Mouse (Mus musculus) heart, embryonic 13.5 days (tissue): ENCODE results near the gene Pex14. TPM values are rescaled to one million over a fixed set of nuclear protein-coding genes. Genes with fewer than 3 reads are reported as not detected.

Experiments
- ATAC-seq: fragments of 200-750 bp; cut with Nextera tagmentation; 2 replicates; pipeline ENCODE4 v1.8.0; 2017; ENCODE audit warnings: moderate TSS enrichment; ENCODE audit not compliant: insufficient number of reproducible peaks, low FRiP score, low TSS enrichment; ENCODE audit errors: extremely low read depth
- H3K27ac ChIP-seq: fragments of 300-500 bp; sonication (generic); replicated peaks from 2 replicates; pipeline ENCODE4 v1.5.1; 2015; ENCODE audit warnings: moderate library complexity, mild to moderate bottlenecking, inconsistent platforms
- H3K27me3 ChIP-seq: fragments of 300-500 bp; sonication (generic); replicated peaks from 2 replicates; pipeline ENCODE4 v1.6.1; 2015; ENCODE audit warnings: mild to moderate bottlenecking, inconsistent platforms
- H3K36me3 ChIP-seq: fragments of 300-500 bp; sonication (generic); 2 replicates; pipeline ENCODE4 v1.6.1; 2015; ENCODE audit warnings: mild to moderate bottlenecking, inconsistent platforms
- H3K4me1 ChIP-seq: fragments of 300-500 bp; sonication (generic); 2 replicates; pipeline ENCODE4 v1.6.1; 2015; ENCODE audit warnings: inconsistent platforms
- H3K4me2 ChIP-seq: fragments of 300-500 bp; sonication (generic); 2 replicates; pipeline ENCODE4 v1.6.1; 2015; ENCODE audit warnings: inconsistent platforms, mild to moderate bottlenecking, moderate library complexity
- H3K4me3 ChIP-seq: fragments of 300-500 bp; sonication (generic); 2 replicates; pipeline ENCODE4 v1.5.1; 2015; ENCODE audit warnings: moderate library complexity, mild to moderate bottlenecking, inconsistent platforms
- H3K9ac ChIP-seq: fragments of 300-500 bp; sonication (generic); 2 replicates; pipeline ENCODE4 v1.6.1; 2015; ENCODE audit warnings: inconsistent platforms, mild to moderate bottlenecking, moderate library complexity
- H3K9me3 ChIP-seq: fragments of 300-500 bp; sonication (generic); 2 replicates; pipeline ENCODE4 v1.6.1; 2016; ENCODE audit warnings: inconsistent platforms
- WGBS: fragments of 180-500 bp; shearing (Covaris S2); methylation state at CpG from one replicate; pipeline ENCODE4 v1.1.7; 2015; ENCODE audit warnings: mixed read lengths; 5-methylcytosine and 5-hydroxymethylcytosine counted together
- polyA plus RNA-seq: library from polyadenylated mRNA; unstranded; fragments of >200 nt; fragmentation: Nextera tagmentation; extraction: Ambion mirVana; gene quantifications from 2 replicates; pipeline ENCODE4 v1.2.1, GENCODE M21; 2015

Pex14 gene
- polyA plus RNA-seq, 1 experiment from 2014 or later = 39.7 TPM

DNA sequence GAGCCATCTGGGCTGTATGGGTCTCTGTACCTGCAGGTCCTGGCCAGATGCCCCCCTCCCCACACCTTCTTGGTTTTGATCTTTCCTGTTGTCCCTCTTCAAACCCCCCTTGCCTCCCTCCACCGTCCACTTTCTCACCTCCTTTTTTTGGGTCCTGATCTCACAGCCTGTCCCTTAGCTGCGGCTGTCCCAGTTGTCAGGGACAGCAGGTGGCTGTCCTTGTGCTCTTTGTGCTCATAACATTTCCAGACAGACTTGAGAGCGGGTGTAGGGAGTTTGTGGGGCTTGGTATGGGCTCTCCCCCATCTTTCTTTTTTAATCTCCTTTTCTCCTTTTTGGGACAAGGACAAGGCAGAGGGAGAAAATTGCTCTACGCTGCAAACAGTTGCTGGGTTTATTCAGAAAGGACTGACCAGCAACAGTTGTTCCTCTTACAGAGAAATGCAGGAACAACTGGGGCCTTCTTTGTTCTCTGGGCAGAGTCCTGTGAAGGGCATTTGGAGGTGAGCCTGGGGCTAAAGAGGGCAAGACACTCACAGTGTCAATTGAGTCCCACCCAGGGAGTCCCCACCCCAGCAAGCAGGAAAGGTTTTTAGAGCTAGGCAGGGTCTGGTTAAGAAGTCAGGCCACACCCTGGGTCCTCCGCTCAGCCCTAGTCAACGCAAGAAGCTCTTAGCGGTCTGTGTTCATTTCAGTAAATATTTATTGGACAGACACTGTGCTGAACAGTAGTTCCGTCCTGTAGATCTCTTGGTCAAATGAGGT, 186.7 kb downstream of the Pex14 start:
- Histone ChIP-seq H3K36me3 (no peaks in the 10 kb centered on the region), H3K27ac (peak overlapping the region; percentile 91), H3K9ac (peak overlapping the region; percentile 71), H3K4me2 (peak overlapping the region; percentile 44), H3K9me3 (no peaks in the 10 kb centered on the region), H3K4me1 (peaks cover 93% of the 10 kb centered on the region), H3K27me3 (no peaks in the 10 kb centered on the region), H3K4me3 (no peak overlapping the region)
- WGBS = 45% methylated on average over 8 of the region's 8 CpGs
- ATAC-seq = no peak

DNA sequence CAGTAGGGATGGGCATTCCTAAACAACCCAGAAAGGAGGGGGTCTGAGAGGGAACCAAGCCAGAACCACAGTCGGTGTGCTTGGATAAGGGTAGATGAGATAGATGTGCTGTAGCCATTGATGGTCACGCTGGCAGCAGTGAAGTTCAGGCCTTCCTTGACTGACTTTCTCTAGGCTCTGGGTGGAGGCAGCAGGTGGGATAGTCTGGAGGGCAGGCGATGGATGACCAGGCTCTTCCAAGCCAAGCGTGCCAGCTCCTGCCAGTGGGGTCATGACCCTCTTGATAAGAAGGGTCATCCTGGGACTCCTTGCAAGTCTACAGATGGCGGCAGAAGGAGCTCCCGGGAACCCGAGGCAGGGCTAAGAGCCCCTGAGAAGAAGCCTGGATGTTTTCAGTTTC, 187.5 kb downstream of the Pex14 start:
- H3K4me1 ChIP-seq = peaks cover 95% of the 10 kb centered on the region
- H3K4me3 ChIP-seq = no peak overlapping the region
- 25% methylated on average over 7 of the region's 7 CpGs for WGBS
- no peaks in the 10 kb centered on the region for H3K36me3 ChIP-seq
- no peaks in the 10 kb centered on the region for H3K9me3 ChIP-seq
- H3K27me3 ChIP-seq = no peaks in the 10 kb centered on the region
- ATAC-seq = no peak
- H3K9ac ChIP-seq = peak overlapping the region; percentile 71
- H3K27ac ChIP-seq = peak overlapping the region; percentile 91
- H3K4me2 ChIP-seq = peak overlapping the region; percentile 44

Other genes with a start within 250 kb of the Pex14 start
- 31.2 and 33.5 TPM in 2 replicates for gene Dffa, start 4.3 kb upstream of the Pex14 start, polyA plus RNA-seq
- gene Cort, start 26.9 kb upstream of the Pex14 start, polyA plus RNA-seq = not detected in 2 replicates
- 23.2 and 25.6 TPM in 2 replicates for gene Cenps, start 37.8 kb upstream of the Pex14 start, polyA plus RNA-seq
- gene Pgd, start 66.9 kb upstream of the Pex14 start, polyA plus RNA-seq = 77.3 and 86.6 TPM in 2 replicates
- 37.8 and 39.9 TPM in 2 replicates for gene Kif1b, start 207.8 kb upstream of the Pex14 start, polyA plus RNA-seq